Comparison of ENCODE assay signal across 9 mouse cellular contexts in the genomic region with DNA sequence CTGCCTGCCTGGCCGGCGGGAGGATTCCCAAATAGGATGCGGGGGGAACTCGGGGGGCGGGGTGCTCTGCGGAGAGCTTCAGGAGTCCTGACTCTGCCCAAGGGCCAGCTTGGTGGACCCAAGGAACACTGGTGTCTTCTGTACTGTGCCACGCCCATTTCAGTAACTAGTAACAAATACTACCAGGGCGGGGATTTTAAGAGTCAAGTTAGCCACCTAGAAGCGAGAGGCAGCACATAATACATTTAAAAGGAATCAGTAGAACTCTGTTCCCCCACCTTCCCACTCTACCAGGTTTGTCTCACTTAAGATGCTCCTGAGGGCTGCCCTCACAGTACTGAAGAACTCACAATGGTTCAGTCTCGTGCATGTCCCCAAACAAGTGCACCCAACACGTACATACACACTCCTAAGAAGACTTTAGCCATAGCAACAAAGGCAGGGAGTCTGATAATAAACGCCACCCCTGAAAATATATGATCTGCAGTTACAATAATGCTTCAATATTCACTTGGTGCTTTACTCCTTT.
A peak's percentile ranks its signal among the peaks of the same experiment; 100 is the strongest.
DNase-seq lines count a peak whose midpoint lies in the region; ATAC-seq and TF ChIP-seq lines count a peak whose summit lies in the region.
"Had no signal": no experiment of that assay in that cellular context is flagged by ENCODE, and none has a peak within 500 bp of the region (broad histone marks: within the 10 kb centered on the region; RNA-seq: fewer than 3 reads in every experiment).

No protein-coding gene starts in this region.

- H3K36me3 ChIP-seq in heart, embryonic 12.5 days = no peaks in the 10 kb centered on the region
- no peaks in the 10 kb centered on the region for H3K36me3 ChIP-seq in ES-Bruce4 (ENCODE audit: control insufficient read depth, insufficient read depth, low read length, poor library complexity, severe bottlenecking)
- H3K36me3 ChIP-seq in forebrain, embryonic 16.5 days (ENCODE audit: control insufficient read depth, insufficient read depth) = no peaks in the 10 kb centered on the region
- H3K36me3 ChIP-seq in liver, embryonic 13.5 days = no peaks in the 10 kb centered on the region

- TF ChIP-seq EP300 in ES-Bruce4 (IDR thresholded peaks at IDR 0.05; ENCODE audit: insufficient read depth, low read depth, low read length) = no peak

- no peak for TF ChIP-seq POLR2A in ES-Bruce4 (IDR thresholded peaks at IDR 0.05; ENCODE audit: insufficient read depth, low read length)

- no peaks in the 10 kb centered on the region for H3K4me1 ChIP-seq in heart, embryonic 12.5 days (replicated peaks)
- H3K4me1 ChIP-seq in ES-Bruce4 (ENCODE audit: control insufficient read depth, insufficient read depth, low read length) = no peaks in the 10 kb centered on the region
- H3K4me1 ChIP-seq in forebrain, embryonic 16.5 days (replicated peaks; ENCODE audit: control insufficient read depth, insufficient read depth, low read length) = no peaks in the 10 kb centered on the region
- H3K4me1 ChIP-seq in liver, embryonic 13.5 days (replicated peaks) = no peaks in the 10 kb centered on the region

- H3K4me2 ChIP-seq in heart, embryonic 12.5 days = peak overlapping the region; percentile 75
- H3K4me2 ChIP-seq in forebrain, embryonic 16.5 days (ENCODE audit: low read length) = peak overlapping the region; percentile 51
- H3K4me2 ChIP-seq in liver, embryonic 13.5 days = peak overlapping the region; percentile 73

- H3K9me3 ChIP-seq in heart, embryonic 12.5 days (replicated peaks) = no peaks in the 10 kb centered on the region; the same call in 1 of the 2 replicates
- H3K9me3 ChIP-seq in ES-Bruce4 (replicated peaks; ENCODE audit: control insufficient read depth, insufficient read depth, low read length, poor library complexity, severe bottlenecking) = no peaks in the 10 kb centered on the region
- H3K9me3 ChIP-seq in forebrain, embryonic 16.5 days (ENCODE audit: control insufficient read depth, low read length) = no peaks in the 10 kb centered on the region
- H3K9me3 ChIP-seq in liver, embryonic 13.5 days (replicated peaks) = no peaks in the 10 kb centered on the region

- no peak for TF ChIP-seq CTCF in ES-Bruce4 (IDR thresholded peaks at IDR 0.05; ENCODE audit: low read depth, low read length)

- no peak for ATAC-seq in heart, embryonic 12.5 days (ENCODE audit: insufficient number of reproducible peaks, low FRiP score)
- ATAC-seq in forebrain, embryonic 16.5 days = no peak
- ATAC-seq in liver, embryonic 13.5 days (ENCODE audit: low read depth) = peak; percentile 61

- no peak overlapping the region for H3K27ac ChIP-seq in heart, embryonic 12.5 days (ENCODE audit: poor library complexity, severe bottlenecking)
- no peak overlapping the region for H3K27ac ChIP-seq in ES-Bruce4 (ENCODE audit: insufficient read depth, low read length)
- H3K27ac ChIP-seq in forebrain, embryonic 16.5 days (ENCODE audit: low read length) = peak overlapping the region; percentile 66; the same call in 1 of the 2 replicates
- H3K27ac ChIP-seq in liver, embryonic 13.5 days = no peak overlapping the region

- DNase-seq in heart, postnatal 4 days = no peak
- DNase-seq in liver, embryonic 13.5 days = no peak
- DNase-seq in cerebellum, postnatal 36 days = no peak
- DNase-seq in thymus, postnatal 0 days (ENCODE audit: low spot score) = no peak
- no peak for DNase-seq in layer of hippocampus, adult 9-10 months (ENCODE audit: low spot score)

- WGBS in heart, embryonic 12.5 days = 14% methylated on average over 11 of the region's 12 CpGs
- 24% methylated on average over 10 of the region's 12 CpGs for WGBS in forebrain, embryonic 16.5 days
- WGBS in liver, embryonic 13.5 days (ENCODE audit: insufficient replicate concordance) = 20% methylated on average over 12 of the region's 12 CpGs

- H3K27me3 ChIP-seq in heart, embryonic 12.5 days (replicated peaks) = no peaks in the 10 kb centered on the region
- H3K27me3 ChIP-seq in ES-Bruce4 (ENCODE audit: control insufficient read depth, insufficient read depth, low read length, poor library complexity, severe bottlenecking) = no peaks in the 10 kb centered on the region
- H3K27me3 ChIP-seq in forebrain, embryonic 16.5 days (replicated peaks; ENCODE audit: control insufficient read depth, insufficient read depth, low read length) = no peaks in the 10 kb centered on the region
- H3K27me3 ChIP-seq in liver, embryonic 13.5 days = no peaks in the 10 kb centered on the region
- H3K27me3 ChIP-seq: CH12.LX had no signal

- H3K4me3 ChIP-seq in heart, embryonic 12.5 days = peak overlapping the region; percentile 75
- H3K4me3 ChIP-seq in ES-Bruce4 (ENCODE audit: low read depth, low read length) = peak overlapping the region; percentile 42
- H3K4me3 ChIP-seq in forebrain, embryonic 16.5 days (replicated peaks; ENCODE audit: low read length) = peak overlapping the region; percentile 67
- H3K4me3 ChIP-seq in liver, embryonic 13.5 days (replicated peaks) = peak overlapping the region; percentile 67

- H3K9ac ChIP-seq in heart, embryonic 12.5 days = peak overlapping the region; percentile 79
- H3K9ac ChIP-seq in ES-Bruce4 (ENCODE audit: low read depth, poor library complexity, severe bottlenecking) = peak overlapping the region; percentile 90
- H3K9ac ChIP-seq in forebrain, embryonic 16.5 days (replicated peaks; ENCODE audit: low read depth, low read length) = peak overlapping the region; percentile 70
- H3K9ac ChIP-seq in liver, embryonic 13.5 days = peak overlapping the region; percentile 69; the same call in 1 of the 2 replicates
